Mouse (Mus musculus) olfactory bulb, adult 2 months (tissue): Measurements from ENCODE around the gene Txnrd3. TPM values are rescaled to one million over a fixed set of nuclear protein-coding genes. Genes with fewer than 3 reads are reported as not detected.

Experiments
- H3K27ac ChIP-seq: fragments of 200-500 bp; 2 replicates; pipeline ENCODE4 v1.5.1; 2012; ENCODE audit warnings: low read depth, low read length; ENCODE audit not compliant: insufficient read depth
- H3K4me1 ChIP-seq: fragments of 200-500 bp; 2 replicates; pipeline ENCODE4 v1.6.1; 2012; ENCODE audit warnings: low read length; ENCODE audit not compliant: control insufficient read depth, insufficient read depth
- H3K4me3 ChIP-seq: fragments of 200-500 bp; 2 replicates; pipeline ENCODE4 v1.5.1; 2012; ENCODE audit warnings: mild to moderate bottlenecking, low read depth, low read length, moderate library complexity; ENCODE audit not compliant: insufficient read depth
- CTCF ChIP-seq: fragments of 200-500 bp; IDR thresholded peaks from 2 replicates; pipeline ENCODE4 v1.5.1; 2012; ENCODE audit warnings: low read depth, mild to moderate bottlenecking, low read length, moderate library complexity; ENCODE audit not compliant: insufficient read depth
- POLR2A ChIP-seq: fragments of 200-500 bp; IDR thresholded peaks from 2 replicates; pipeline ENCODE4 v1.6.1; 2012; ENCODE audit warnings: mild to moderate bottlenecking, low read depth, low read length, moderate library complexity; ENCODE audit not compliant: insufficient read depth
- WGBS: fragments of 180-500 bp; shearing (Covaris S2); methylation state at CpG from one replicate; pipeline ENCODE4 v1.1.7; 2018; 5-methylcytosine and 5-hydroxymethylcytosine counted together
- polyA plus RNA-seq: library from polyadenylated mRNA; stranded (reverse); fragments of >200 nt; gene quantifications from 2 replicates; pipeline ENCODE4 v1.2.4, GENCODE M21; 2012; ENCODE audit warnings: low replicate concordance; ENCODE audit not compliant: missing spikeins, insufficient read depth, insufficient read length

Txnrd3 gene
- polyA plus RNA-seq, 1 experiment: not detected

DNA sequence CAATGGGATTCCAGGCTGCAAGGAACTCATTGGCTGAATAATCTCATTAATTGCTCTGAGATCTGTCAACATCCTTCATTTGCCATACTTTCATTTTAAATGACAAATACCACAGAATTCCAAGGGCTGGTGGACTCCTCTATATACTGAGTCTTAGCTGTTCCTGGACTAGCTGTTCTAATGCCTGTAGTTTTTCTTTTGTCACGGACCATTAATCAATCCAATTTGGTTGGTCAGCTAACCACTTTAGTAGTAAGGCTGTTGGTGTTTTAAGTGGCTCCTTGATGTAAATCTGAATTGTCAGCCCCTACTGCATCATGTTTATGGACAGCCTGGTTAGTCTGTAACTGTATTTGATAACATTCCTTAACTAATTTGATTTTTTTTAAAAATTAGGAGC lies 43.3 kb downstream of the Txnrd3 start:
- TF ChIP-seq POLR2A: no peak
- TF ChIP-seq CTCF: no peak
- Histone ChIP-seq H3K4me3 (no peak overlapping the region), H3K27ac (no peak overlapping the region), H3K4me1 (no peaks in the 10 kb centered on the region)
- 90% methylated on average over 1 of the region's 1 CpGs for WGBS

DNA sequence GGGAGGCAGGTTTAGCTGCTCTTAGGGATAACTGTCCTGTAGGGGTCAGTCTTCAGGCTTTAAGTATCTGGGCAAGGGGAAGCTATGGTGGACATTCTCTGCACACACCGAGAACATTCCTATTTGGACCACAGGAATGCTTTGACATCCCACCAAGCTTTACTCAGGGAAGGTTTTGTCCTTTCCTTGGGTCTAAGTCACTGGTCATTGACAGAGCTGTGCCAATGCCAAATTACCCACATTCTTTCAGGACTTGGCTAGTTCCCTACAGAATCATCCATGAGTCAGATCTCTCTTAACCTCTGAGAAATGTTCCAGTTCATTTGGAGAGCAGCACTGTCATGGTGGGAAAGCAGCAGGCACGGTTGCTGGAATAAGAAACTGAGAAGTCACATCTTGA lies 62.8 kb downstream of the Txnrd3 start:
- TF ChIP-seq POLR2A (no peak), CTCF (no peak)
- WGBS: 70% methylated on average over 2 of the region's 2 CpGs
- no peak overlapping the region for H3K4me3 ChIP-seq

DNA sequence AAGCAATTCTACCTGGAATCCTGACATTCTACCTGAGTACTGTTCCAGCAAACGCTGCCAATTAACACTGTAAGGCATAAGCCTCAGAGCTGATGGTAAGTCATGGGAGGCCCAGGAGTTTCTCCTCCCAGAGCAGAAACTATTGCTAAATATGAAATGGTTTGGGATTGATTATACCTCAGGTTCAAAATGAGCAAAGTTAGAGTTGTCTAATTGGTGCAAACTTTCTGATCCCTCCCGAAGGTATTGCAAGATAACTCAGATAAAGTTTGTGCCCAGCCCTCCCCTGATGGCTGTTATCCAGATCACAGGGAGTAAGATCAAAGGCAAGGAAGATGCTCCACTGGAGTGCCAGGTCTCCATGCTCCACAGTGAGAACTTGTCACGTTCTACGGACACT lies 63.5 kb downstream of the Txnrd3 start, which contains the start of gene Vmn1r40:
Vmn1r40 (plus strand) TSS at position 301 of the 400 bp plus-strand sequence.
- WGBS: 80% methylated on average over 4 of the region's 4 CpGs
- TF ChIP-seq POLR2A (no peak), CTCF (no peak)
- H3K4me3 ChIP-seq: no peak within 1 kb of the TSS
- H3K27ac ChIP-seq: no peak within 1 kb of the TSS
- no peaks in the 10 kb centered on the region for H3K4me1 ChIP-seq

More for the DNA sequence above, 62.8 kb downstream of the Txnrd3 start:
- H3K27ac ChIP-seq: no peak overlapping the region
- H3K4me1 ChIP-seq: no peaks in the 10 kb centered on the region

DNA sequence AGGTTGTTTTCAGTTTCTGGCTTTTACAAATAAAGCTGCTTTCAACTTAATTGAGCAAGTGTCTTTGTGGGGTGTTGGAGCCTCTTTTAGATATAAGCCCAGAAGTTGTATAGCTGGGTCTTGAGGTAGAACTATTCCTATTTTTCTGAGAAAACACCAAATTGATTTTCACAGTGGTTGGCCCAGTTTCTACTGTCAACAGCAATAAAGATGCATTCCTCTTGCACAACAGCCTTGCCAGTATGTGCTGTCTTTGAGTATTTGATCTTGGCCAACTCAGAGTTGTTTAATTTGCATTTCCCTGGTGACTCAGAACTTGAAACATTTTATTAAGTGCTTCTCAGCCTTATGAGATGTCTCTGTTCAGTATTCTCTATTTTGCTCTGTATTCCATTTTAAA lies 74.3 kb downstream of the Txnrd3 start:
- Histone ChIP-seq H3K27ac (no peak overlapping the region), H3K4me3 (no peak overlapping the region), H3K4me1 (no peaks in the 10 kb centered on the region)
- TF ChIP-seq CTCF: no peak
- no peak for TF ChIP-seq POLR2A

Other genes starting within 250 kb of the Txnrd3 start
- gene Chchd6, start 48.3 kb upstream of the Txnrd3 start, polyA plus RNA-seq: not detected in 2 replicates
- not detected in 2 replicates for gene Vmn1r40, start 63.6 kb downstream of the Txnrd3 start, polyA plus RNA-seq
- gene Vmn1r41, start 96.8 kb downstream of the Txnrd3 start, polyA plus RNA-seq: not detected in 2 replicates
- not detected in 2 replicates for gene Vmn1r42, start 232.4 kb downstream of the Txnrd3 start, polyA plus RNA-seq
- gene Vmn1r43, start 232.4 kb downstream of the Txnrd3 start, polyA plus RNA-seq: not detected in 2 replicates
- not detected in 2 replicates for gene Vmn1r44, start 239.7 kb downstream of the Txnrd3 start, polyA plus RNA-seq